ENCODE assay signal across 12 mouse cellular contexts in genomic region chr6:38919135-38919740, GRCm38 (mm10). TPM values are rescaled to one million over a fixed set of nuclear protein-coding genes. Genes with fewer than 3 reads are reported as not detected.
DNase-seq lines count a peak whose midpoint lies in the region; ATAC-seq and TF ChIP-seq lines count a peak whose summit lies in the region.
"Had no signal": no experiment of that assay in that cellular context is flagged by ENCODE, and none has a peak within 500 bp of the region (broad histone marks: within the 10 kb centered on the region; RNA-seq: fewer than 3 reads in every experiment).

No protein-coding gene starts in this region.

- no peak for TF ChIP-seq EP300 in heart, adult 2 months (IDR thresholded peaks at IDR 0.05; ENCODE audit: insufficient read depth, low read depth, low read length)

- intact Hi-C loops in heart, adult 2 months (cut with DNase I), result no loop called here

- no peak for TF ChIP-seq POLR2A in heart, adult 2 months (IDR thresholded peaks at IDR 0.05; ENCODE audit: insufficient read depth, low read depth, low read length)

- no peaks in the 10 kb centered on the region for H3K79me2 ChIP-seq in heart, adult 2 months (replicated peaks; ENCODE audit: control insufficient read depth, insufficient read depth, low read length)

- H3K36me3 ChIP-seq in heart, embryonic 10.5 days, result no peaks in the 10 kb centered on the region
- no peaks in the 10 kb centered on the region for H3K36me3 ChIP-seq in heart, adult 2 months (ENCODE audit: control insufficient read depth, insufficient read depth, low read length)
- peaks cover 49% of the 10 kb centered on the region for H3K36me3 ChIP-seq in megakaryocyte, embryonic 14.5 days (replicated peaks; ENCODE audit: low read length)
- H3K36me3 ChIP-seq in hindbrain, embryonic 13.5 days, result no peaks in the 10 kb centered on the region
- H3K36me3 ChIP-seq: forebrain, embryonic 10.5 days; hindbrain, embryonic 15.5 days; midbrain, embryonic 15.5 days had no signal

- no peak for TF ChIP-seq CTCF in heart, adult 2 months (IDR thresholded peaks at IDR 0.05)

- H3K9me3 ChIP-seq in heart, embryonic 10.5 days, result no peaks in the 10 kb centered on the region
- no peaks in the 10 kb centered on the region for H3K9me3 ChIP-seq in megakaryocyte, embryonic 14.5 days
- no peaks in the 10 kb centered on the region for H3K9me3 ChIP-seq in hindbrain, embryonic 13.5 days
- H3K9me3 ChIP-seq: forebrain, embryonic 10.5 days; hindbrain, embryonic 15.5 days; midbrain, embryonic 15.5 days had no signal

- 88% methylated on average over 14 of the region's 14 CpGs for WGBS in heart, embryonic 10.5 days
- WGBS in heart, adult 2 months, result 80% methylated on average over 14 of the region's 14 CpGs
- 92% methylated on average over 14 of the region's 14 CpGs for WGBS in hindbrain, embryonic 13.5 days

- H3K4me3 ChIP-seq in heart, embryonic 10.5 days, result no peak overlapping the region
- H3K4me3 ChIP-seq in heart, adult 2 months, result no peak overlapping the region
- H3K4me3 ChIP-seq in megakaryocyte, embryonic 14.5 days (replicated peaks), result peak overlapping the region; percentile 94
- H3K4me3 ChIP-seq in hindbrain, embryonic 13.5 days, result no peak overlapping the region
- H3K4me3 ChIP-seq: forebrain, embryonic 10.5 days; hindbrain, embryonic 15.5 days; midbrain, embryonic 15.5 days had no signal

- H3K27me3 ChIP-seq in heart, embryonic 10.5 days (ENCODE audit: insufficient read depth, poor library complexity, severe bottlenecking), result no peaks in the 10 kb centered on the region
- no peaks in the 10 kb centered on the region for H3K27me3 ChIP-seq in heart, adult 2 months (ENCODE audit: control insufficient read depth, insufficient read depth, low read length)
- no peaks in the 10 kb centered on the region for H3K27me3 ChIP-seq in megakaryocyte, embryonic 14.5 days (replicated peaks)
- no peaks in the 10 kb centered on the region for H3K27me3 ChIP-seq in hindbrain, embryonic 13.5 days
- H3K27me3 ChIP-seq: hindbrain, embryonic 15.5 days; midbrain, embryonic 15.5 days had no signal

- H3K4me1 ChIP-seq in heart, embryonic 10.5 days, result peaks cover 46% of the 10 kb centered on the region
- no peaks in the 10 kb centered on the region for H3K4me1 ChIP-seq in heart, adult 2 months (ENCODE audit: control insufficient read depth, insufficient read depth, low read length)
- peaks cover 82% of the 10 kb centered on the region for H3K4me1 ChIP-seq in megakaryocyte, embryonic 14.5 days
- H3K4me1 ChIP-seq in hindbrain, embryonic 13.5 days (replicated peaks), result peaks cover 16% of the 10 kb centered on the region

- ATAC-seq in granulocyte monocyte progenitor cell, adult 5-6 weeks (replicated peaks; ENCODE audit: poor library complexity, severe bottlenecking), result peak; percentile 62
- ATAC-seq in hindbrain, embryonic 13.5 days (ENCODE audit: low FRiP score), result no peak
- ATAC-seq: midbrain, embryonic 15.5 days had no signal

- no peak overlapping the region for H3K4me2 ChIP-seq in hindbrain, embryonic 13.5 days
- H3K4me2 ChIP-seq: hindbrain, embryonic 15.5 days; midbrain, embryonic 15.5 days had no signal

- no peak overlapping the region for H3K9ac ChIP-seq in heart, adult 2 months (ENCODE audit: low read depth, low read length)
- no peak overlapping the region for H3K9ac ChIP-seq in hindbrain, embryonic 13.5 days
- H3K9ac ChIP-seq: hindbrain, embryonic 15.5 days; midbrain, embryonic 15.5 days had no signal

- DNase-seq in heart, embryonic 10.5 days (ENCODE audit: low spot score), result no peak
- no peak for DNase-seq in heart, adult 2 months
- DNase-seq in kidney, postnatal 10 days, result peak; percentile 69
- no peak for DNase-seq in neural tube, embryonic 10.5 days (ENCODE audit: extremely low spot score, low spot score)
- DNase-seq in urinary bladder, postnatal 36 days (ENCODE audit: low spot score in 2 of 2), result no peak
- DNase-seq: cerebellum, postnatal 36 days had no signal

- 0 out of 2 replicates have a peak overlapping the region, but pooled peaks have one; percentile 24 for H3K27ac ChIP-seq in heart, embryonic 10.5 days
- no peak overlapping the region for H3K27ac ChIP-seq in heart, adult 2 months
- no peak overlapping the region for H3K27ac ChIP-seq in hindbrain, embryonic 13.5 days
- H3K27ac ChIP-seq: forebrain, embryonic 10.5 days; hindbrain, embryonic 15.5 days; midbrain, embryonic 15.5 days had no signal

RNA-seq across cellular contexts. Expression of gene Hipk2, which starts 43.3 kb away (rescaled TPM):
- polyA plus RNA-seq in heart, embryonic 10.5 days (2016; fragmentation: Nextera tagmentation; extraction: Ambion mirVana), result 15.9 and 20.1 TPM in 2 replicates
- 10 to 100 TPM; 91.0 to 98.5 TPM for total RNA-seq in heart, adult 2 months (2021)
- 35.9 and 51.3 TPM in 2 replicates for polyA plus RNA-seq in heart, adult 2 months (2012; rRNA removed)
- total RNA-seq in granulocyte monocyte progenitor cell, adult 5-6 weeks (2014; fragmentation: Nextera tagmentation), result 51.0 and 55.5 TPM in 2 replicates
- total RNA-seq in granulocyte monocyte progenitor cell, adult 5-6 weeks (2017), result 12.8 and 17.0 TPM in 2 replicates
- 102 and 296 TPM in 2 replicates for polyA plus RNA-seq in megakaryocyte, embryonic 14.5 days (2012; ENCODE audit: insufficient read depth, low replicate concordance)
- polyA plus RNA-seq in hindbrain, embryonic 13.5 days (2015; fragmentation: Nextera tagmentation; extraction: Ambion mirVana), result 39.6 and 42.1 TPM in 2 replicates

RNA-seq across cellular contexts. Expression of gene Tbxas1, which starts 44.0 kb away (rescaled TPM):
- 1.4 and 1.5 TPM in 2 replicates for polyA plus RNA-seq in heart, embryonic 10.5 days (2016; fragmentation: Nextera tagmentation; extraction: Ambion mirVana)
- 1 to 10 TPM; 2.1 to 2.7 TPM for total RNA-seq in heart, adult 2 months (2021)
- 1.9 and 2.7 TPM in 2 replicates for polyA plus RNA-seq in heart, adult 2 months (2012; rRNA removed)
- 12.4 and 26.0 TPM in 2 replicates for total RNA-seq in granulocyte monocyte progenitor cell, adult 5-6 weeks (2014; fragmentation: Nextera tagmentation)
- 15.0 and 15.4 TPM in 2 replicates for total RNA-seq in granulocyte monocyte progenitor cell, adult 5-6 weeks (2017)
- polyA plus RNA-seq in megakaryocyte, embryonic 14.5 days (2012; ENCODE audit: insufficient read depth, low replicate concordance), result 165 and 265 TPM in 2 replicates
- polyA plus RNA-seq in hindbrain, embryonic 13.5 days (2015; fragmentation: Nextera tagmentation; extraction: Ambion mirVana), result 2.6 and 2.7 TPM in 2 replicates

Comparison
In these comparisons a context has a peak if more than half of its experiments do, and no peak if none do; other contexts are left out.
1. RNA of gene Tbxas1, which starts 44.0 kb away (polyA plus RNA-seq): 165 to 265 TPM in megakaryocyte, embryonic 14.5 days; 2.6 to 2.7 TPM in hindbrain, embryonic 13.5 days, 1.9 to 2.7 TPM in heart, adult 2 months and 1.4 to 1.5 TPM in heart, embryonic 10.5 days; every median in the first group is over 10 times any median in the second.